Mouse (Mus musculus) intestine, postnatal 0 days (tissue): ENCODE measurements around the gene Snx11. TPM values are rescaled to one million over a fixed set of nuclear protein-coding genes. Genes with fewer than 3 reads are reported as not detected.

Source experiments
- ATAC-seq: fragments of 200-750 bp; cut with Nextera tagmentation; 2 replicates; pipeline ENCODE4 v1.8.0; 2017; ENCODE audit warnings: mild to moderate bottlenecking, moderate TSS enrichment, moderate library complexity
- H3K27ac ChIP-seq: fragments of 300-500 bp; sonication (generic); 2 replicates; pipeline ENCODE4 v1.5.1; 2014; ENCODE audit warnings: mild to moderate bottlenecking, low read depth, low read length, moderate library complexity
- H3K27me3 ChIP-seq: fragments of 300-500 bp; sonication (generic); replicated peaks from 2 replicates; pipeline ENCODE4 v1.6.1; 2014; ENCODE audit warnings: low read length, mixed read lengths; ENCODE audit not compliant: control insufficient read depth, insufficient read depth
- H3K36me3 ChIP-seq: fragments of 300-500 bp; sonication (generic); 2 replicates; pipeline ENCODE4 v1.6.1; 2014; ENCODE audit warnings: mild to moderate bottlenecking, moderate library complexity; ENCODE audit not compliant: control insufficient read depth, insufficient read depth
- H3K4me1 ChIP-seq: fragments of 300-500 bp; sonication (generic); replicated peaks from 2 replicates; pipeline ENCODE4 v1.6.1; 2014; ENCODE audit warnings: antibody characterized with exemption, low read length, mixed read lengths; ENCODE audit not compliant: control insufficient read depth, insufficient read depth
- H3K4me2 ChIP-seq: fragments of 300-500 bp; sonication (generic); replicated peaks from 2 replicates; pipeline ENCODE4 v1.6.1; 2014; ENCODE audit warnings: low read depth, mild to moderate bottlenecking, moderate library complexity
- H3K4me3 ChIP-seq: fragments of 300-500 bp; sonication (generic); 2 replicates; pipeline ENCODE4 v1.5.1; 2014; ENCODE audit warnings: low read depth, low read length
- H3K9ac ChIP-seq: fragments of 300-500 bp; sonication (generic); 2 replicates; pipeline ENCODE4 v1.6.1; 2014; ENCODE audit warnings: mild to moderate bottlenecking, low read depth, low read length
- H3K9me3 ChIP-seq: fragments of 300-500 bp; sonication (generic); 2 replicates; pipeline ENCODE4 v1.6.1; 2016; ENCODE audit warnings: mixed run types; ENCODE audit not compliant: control insufficient read depth
- CTCF ChIP-seq: sonication (generic); IDR thresholded peaks from 2 replicates; pipeline ENCODE4 v1.5.1; 2016; ENCODE audit warnings: low read depth, mild to moderate bottlenecking, control low read depth, antibody characterized with exemption, moderate library complexity
- WGBS: fragments of 180-500 bp; shearing (Covaris S2); extraction: QIAGEN DNeasy Blood & Tissue Kit; methylation state at CpG from one replicate; pipeline ENCODE4 v1.1.7; 2014; 5-methylcytosine and 5-hydroxymethylcytosine counted together
- polyA plus RNA-seq: library from polyadenylated mRNA; unstranded; fragments of >200 nt; fragmentation: Nextera tagmentation; extraction: Ambion mirVana; gene quantifications from 2 replicates; pipeline ENCODE4 v1.2.1, GENCODE M21; 2015

The Snx11 gene
- polyA plus RNA-seq, 1 experiment from 2014 or later = 12.0 TPM

- no peak overlapping the region for H3K4me3 ChIP-seq
- H3K4me2 ChIP-seq = no peak overlapping the region
- H3K4me1 ChIP-seq = no peaks in the 10 kb centered on the region
- WGBS = 80% methylated on average over 2 of the region's 2 CpGs
- no peak for ATAC-seq
- no peak overlapping the region for H3K27ac ChIP-seq
- H3K27me3 ChIP-seq = no peaks in the 10 kb centered on the region
- H3K9me3 ChIP-seq = no peaks in the 10 kb centered on the region
- H3K9ac ChIP-seq = no peak overlapping the region
- no peak for TF ChIP-seq CTCF
- H3K36me3 ChIP-seq = peaks cover 41% of the 10 kb centered on the region
These were observed 22.2 kb upstream of the Snx11 start for GRCm38 (mm10) chr11:96799511-96799910.

GRCm38 (mm10) chr11:96796586-96796985 lies 19.2 kb upstream of the Snx11 start:
- H3K9ac ChIP-seq = no peak overlapping the region
- TF ChIP-seq CTCF = peak; percentile 64
- no peak overlapping the region for H3K4me3 ChIP-seq
- H3K36me3 ChIP-seq = peaks cover 14% of the 10 kb centered on the region
- no peak overlapping the region for H3K4me2 ChIP-seq
- H3K27ac ChIP-seq = no peak overlapping the region
- 72% methylated on average over 1 of the region's 1 CpGs for WGBS
- no peaks in the 10 kb centered on the region for H3K9me3 ChIP-seq
- no peaks in the 10 kb centered on the region for H3K4me1 ChIP-seq
- ATAC-seq = no peak
- no peaks in the 10 kb centered on the region for H3K27me3 ChIP-seq

- H3K36me3 ChIP-seq = peaks cover 9% of the 10 kb centered on the region
- no peak overlapping the region for H3K4me2 ChIP-seq
- H3K27ac ChIP-seq = no peak overlapping the region
- no peak for ATAC-seq
- H3K4me3 ChIP-seq = no peak overlapping the region
- H3K27me3 ChIP-seq = no peaks in the 10 kb centered on the region
- 95% methylated on average over 2 of the region's 2 CpGs for WGBS
- no peaks in the 10 kb centered on the region for H3K4me1 ChIP-seq
- H3K9me3 ChIP-seq = no peaks in the 10 kb centered on the region
- no peak for TF ChIP-seq CTCF
- H3K9ac ChIP-seq = no peak overlapping the region
These were observed 18.7 kb upstream of the Snx11 start for GRCm38 (mm10) chr11:96796081-96796480.

- Histone ChIP-seq H3K9me3 (no peaks in the 10 kb centered on the region), H3K27ac (no peak overlapping the region; the same call in 1 of the 2 replicates), H3K27me3 (no peaks in the 10 kb centered on the region), H3K9ac (no peak overlapping the region), H3K4me2 (no peak overlapping the region; the same call in 1 of the 2 replicates), H3K36me3 (peaks cover 3% of the 10 kb centered on the region; the same call in 1 of the 2 replicates), H3K4me3 (no peak overlapping the region), H3K4me1 (0 out of 2 replicates have a peak, but pooled peaks cover 2% of the 10 kb centered on the region)
- 50% methylated on average over 13 of the region's 13 CpGs for WGBS
- TF ChIP-seq CTCF = peak; percentile 58
- ATAC-seq = peak; percentile 64
These were observed 18.1 kb upstream of the Snx11 start for GRCm38 (mm10) chr11:96795491-96795890.

- Histone ChIP-seq H3K36me3 (no peaks in the 10 kb centered on the region; the same call in 1 of the 2 replicates), H3K27me3 (no peaks in the 10 kb centered on the region), H3K4me3 (no peak overlapping the region), H3K27ac (no peak overlapping the region), H3K9ac (no peak overlapping the region), H3K4me2 (peak overlapping the region; percentile 75), H3K9me3 (no peaks in the 10 kb centered on the region), H3K4me1 (0 out of 2 replicates have a peak, but pooled peaks cover 2% of the 10 kb centered on the region)
- 9% methylated on average over 1 of the region's 1 CpGs for WGBS
- no peak for ATAC-seq
- TF ChIP-seq CTCF = no peak
These were observed 13.3 kb upstream of the Snx11 start for GRCm38 (mm10) chr11:96790681-96791080.

GRCm38 (mm10) chr11:96789990-96790389 lies 12.6 kb upstream of the Snx11 start:
- 6% methylated on average over 5 of the region's 5 CpGs for WGBS

More at GRCm38 (mm10) chr11:96789990-96790389, 12.6 kb upstream of the Snx11 start:
- ATAC-seq = no peak
- Histone ChIP-seq H3K4me1 (0 out of 2 replicates have a peak, but pooled peaks cover 2% of the 10 kb centered on the region), H3K9me3 (no peaks in the 10 kb centered on the region), H3K9ac (peak overlapping the region; percentile 81), H3K4me2 (peak overlapping the region; percentile 75), H3K36me3 (no peaks in the 10 kb centered on the region; the same call in 1 of the 2 replicates), H3K27me3 (no peaks in the 10 kb centered on the region), H3K4me3 (peak overlapping the region; percentile 93), H3K27ac (no peak overlapping the region)
- peak; percentile 48 for TF ChIP-seq CTCF
